Mouse (Mus musculus): ENCODE measurements around the gene Fbxo31. TPM values are rescaled to one million over a fixed set of nuclear protein-coding genes. Genes with fewer than 3 reads are reported as not detected.
A peak's percentile ranks its signal among the peaks of the same experiment; 100 is the strongest.
"Not testable (repeated sequence)": the region's sequence is repeated elsewhere in the genome, so short reads cannot be mapped to it uniquely, and the experiment has no call there.

Gene Fbxo31
- polyA plus RNA-seq, 1 experiment from 2014 or later, result 17.6 TPM

DNA sequence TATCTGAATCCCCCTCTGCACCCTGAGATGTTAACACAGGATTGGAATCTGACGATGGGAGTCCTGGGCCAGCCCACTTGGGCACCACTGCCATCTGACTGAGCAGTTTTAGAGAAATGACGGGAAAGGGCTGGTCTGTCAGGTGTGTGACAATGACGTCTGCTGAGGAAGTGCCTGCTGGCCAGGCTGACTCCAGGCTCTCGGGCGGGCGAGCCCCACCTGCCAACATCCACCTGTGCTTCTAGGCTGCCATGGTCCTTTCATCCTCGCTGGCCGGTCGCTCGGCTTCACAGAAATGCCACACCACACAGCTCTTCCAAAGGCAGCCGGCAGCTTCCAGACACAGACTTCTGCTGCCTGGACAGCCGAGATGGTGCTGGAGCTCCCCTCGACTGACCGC lies 21.2 kb upstream of the Fbxo31 start:
- ATAC-seq (ENCODE audit: low FRiP score, low read depth), result no peak
- H3K27ac ChIP-seq, result no peak overlapping the region
- H3K9me3 ChIP-seq, result peaks cover 4% of the 10 kb centered on the region; the same call in 1 of the 2 replicates
- WGBS, result 87% methylated on average over 14 of the region's 14 CpGs
- H3K4me3 ChIP-seq, result no peak overlapping the region
- no peak overlapping the region for H3K4me2 ChIP-seq (replicated peaks)
- H3K9ac ChIP-seq, result no peak overlapping the region
- no peaks in the 10 kb centered on the region for H3K4me1 ChIP-seq
- H3K36me3 ChIP-seq, result peaks cover 85% of the 10 kb centered on the region
- H3K27me3 ChIP-seq, result no peaks in the 10 kb centered on the region

DNA sequence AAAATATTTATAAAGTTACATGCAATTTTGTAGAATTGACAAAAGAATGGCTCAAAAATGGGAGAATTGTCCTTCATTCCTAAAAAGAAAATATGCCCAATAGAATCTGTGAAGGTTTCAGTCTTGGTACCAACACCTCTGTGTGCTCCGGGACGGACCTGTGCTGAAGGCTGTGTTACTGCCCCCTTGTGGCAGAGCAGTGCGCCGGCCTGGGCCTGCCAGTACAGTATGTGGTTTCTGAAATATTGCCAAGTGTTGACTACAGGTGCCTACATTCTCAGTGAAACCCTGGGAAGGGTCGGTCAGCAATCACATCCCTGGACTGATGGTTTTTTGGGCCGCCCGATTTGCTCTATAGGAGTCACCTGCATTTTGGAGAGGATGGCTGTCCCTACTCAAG lies 20.3 kb upstream of the Fbxo31 start:
- H3K36me3 ChIP-seq, result peaks cover 85% of the 10 kb centered on the region
- H3K4me2 ChIP-seq (replicated peaks), result no peak overlapping the region
- no peaks in the 10 kb centered on the region for H3K4me1 ChIP-seq
- no peak overlapping the region for H3K27ac ChIP-seq
- H3K9me3 ChIP-seq, result peaks cover 5% of the 10 kb centered on the region; the same call in 1 of the 2 replicates
- H3K4me3 ChIP-seq, result no peak overlapping the region
- H3K27me3 ChIP-seq, result no peaks in the 10 kb centered on the region
- 30% methylated on average over 7 of the region's 7 CpGs for WGBS
- H3K9ac ChIP-seq, result no peak overlapping the region
- ATAC-seq (ENCODE audit: low FRiP score, low read depth), result no peak

DNA sequence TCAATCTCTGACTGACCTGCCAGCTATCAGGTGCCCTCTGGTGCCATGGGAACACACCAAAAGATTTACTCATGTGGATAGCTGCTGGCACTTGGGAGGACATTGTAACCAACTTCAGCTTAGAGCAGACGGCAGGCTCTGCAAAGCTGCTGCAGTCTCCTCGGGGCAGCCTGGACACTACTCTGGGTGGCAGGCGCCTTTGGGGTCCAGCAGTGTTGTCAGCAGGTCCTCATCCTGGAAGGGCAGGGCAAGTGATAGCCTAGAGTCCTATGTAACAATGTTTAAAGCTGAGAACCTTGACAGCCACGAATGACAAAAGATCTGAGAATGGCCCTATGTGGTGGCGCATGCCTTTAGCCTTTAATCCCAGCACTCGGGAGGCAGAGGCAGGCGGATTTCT lies 19.6 kb upstream of the Fbxo31 start:
- Histone ChIP-seq H3K9me3 (peaks cover 5% of the 10 kb centered on the region; the same call in 1 of the 2 replicates), H3K4me2 (replicated peaks) (no peak overlapping the region), H3K27ac (no peak overlapping the region), H3K36me3 (peaks cover 87% of the 10 kb centered on the region), H3K27me3 (no peaks in the 10 kb centered on the region), H3K4me1 (no peaks in the 10 kb centered on the region), H3K4me3 (no peak overlapping the region), H3K9ac (no peak overlapping the region)
- no peak for ATAC-seq (ENCODE audit: low FRiP score, low read depth)
- WGBS, result 90% methylated on average over 7 of the region's 7 CpGs

DNA sequence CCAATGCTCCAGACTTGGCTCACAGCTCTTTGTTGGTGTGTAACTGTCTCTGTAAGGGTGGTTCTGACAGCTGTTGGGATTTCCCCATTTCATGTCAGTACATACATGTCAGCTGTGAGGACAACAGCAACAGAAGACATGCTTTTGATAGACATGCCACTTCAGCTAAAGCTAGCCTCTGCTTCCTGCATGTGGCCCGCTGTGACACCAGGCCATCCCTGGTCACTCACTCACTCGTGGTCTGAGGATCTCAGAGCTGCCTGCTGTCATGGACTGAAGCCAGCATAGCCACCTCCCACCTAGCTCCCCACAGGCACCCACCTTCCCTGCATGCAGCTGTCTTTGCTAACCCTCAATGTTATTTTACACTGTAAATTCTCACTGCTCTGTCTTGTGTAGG lies 18.9 kb upstream of the Fbxo31 start:
- not testable (repeated sequence) for H3K4me2 ChIP-seq (replicated peaks); H3K9me3 ChIP-seq; H3K9ac ChIP-seq; H3K4me3 ChIP-seq; ATAC-seq (ENCODE audit: low FRiP score, low read depth); H3K27me3 ChIP-seq; H3K27ac ChIP-seq; H3K4me1 ChIP-seq
- WGBS, result 74% methylated on average over 2 of the region's 2 CpGs
- H3K36me3 ChIP-seq, result peaks cover 81% of the 10 kb centered on the region

DNA sequence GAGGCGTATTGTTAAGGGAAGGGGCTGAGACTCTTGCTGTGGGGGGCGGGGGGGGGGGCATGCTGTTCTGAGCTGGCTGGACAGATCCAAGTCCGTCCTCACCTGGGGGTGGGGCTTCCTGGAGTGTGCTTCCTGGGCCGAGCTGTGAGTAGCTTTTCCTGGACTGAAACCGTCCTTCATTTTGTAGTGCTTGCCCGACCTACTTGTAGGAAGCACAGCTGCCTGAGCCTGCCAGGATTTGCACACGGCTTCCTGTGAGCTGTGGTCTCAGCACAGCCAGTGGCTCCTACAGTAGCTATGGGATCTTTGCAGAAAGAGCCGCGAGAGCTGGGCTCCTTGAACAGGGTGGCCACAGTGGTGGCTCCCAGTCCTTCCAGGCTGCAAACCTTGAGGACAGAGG lies 15.4 kb upstream of the Fbxo31 start:
- H3K36me3 ChIP-seq, result peaks cover 46% of the 10 kb centered on the region
- H3K9ac ChIP-seq, result no peak overlapping the region
- H3K4me3 ChIP-seq, result no peak overlapping the region
- 83% methylated on average over 9 of the region's 9 CpGs for WGBS
- H3K4me1 ChIP-seq, result peaks cover 23% of the 10 kb centered on the region
- no peak for ATAC-seq (ENCODE audit: low FRiP score, low read depth)
- peaks cover 5% of the 10 kb centered on the region; the same call in 1 of the 2 replicates for H3K9me3 ChIP-seq
- H3K27ac ChIP-seq, result no peak overlapping the region
- no peak overlapping the region for H3K4me2 ChIP-seq (replicated peaks)
- no peaks in the 10 kb centered on the region for H3K27me3 ChIP-seq

DNA sequence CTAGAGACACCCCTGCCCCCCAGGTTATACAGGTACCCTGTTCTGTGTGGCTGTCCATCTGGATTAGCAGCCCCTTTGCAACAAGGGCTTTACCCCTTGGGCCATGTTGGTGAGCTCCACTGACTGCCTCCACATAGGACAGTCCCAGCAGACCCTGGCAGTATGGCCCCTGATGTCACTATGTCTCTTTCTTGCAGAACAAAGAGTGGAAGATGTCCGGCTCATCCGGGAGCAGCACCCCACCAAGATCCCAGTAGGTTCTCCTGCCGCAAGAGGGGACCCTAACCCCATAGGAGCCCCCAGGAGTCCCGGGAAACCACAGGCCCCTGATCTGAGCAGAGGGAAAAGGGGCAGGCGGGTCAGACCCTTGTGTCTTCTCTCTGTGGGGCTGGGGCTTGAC lies 14.7 kb upstream of the Fbxo31 start:
- ATAC-seq (ENCODE audit: low FRiP score, low read depth), result no peak
- Histone ChIP-seq H3K9ac (no peak overlapping the region), H3K9me3 (peaks cover 5% of the 10 kb centered on the region; the same call in 1 of the 2 replicates), H3K36me3 (peaks cover 45% of the 10 kb centered on the region), H3K4me1 (peaks cover 23% of the 10 kb centered on the region), H3K4me3 (no peak overlapping the region), H3K27me3 (no peaks in the 10 kb centered on the region), H3K27ac (no peak overlapping the region), H3K4me2 (replicated peaks) (no peak overlapping the region)
- 87% methylated on average over 5 of the region's 5 CpGs for WGBS

DNA sequence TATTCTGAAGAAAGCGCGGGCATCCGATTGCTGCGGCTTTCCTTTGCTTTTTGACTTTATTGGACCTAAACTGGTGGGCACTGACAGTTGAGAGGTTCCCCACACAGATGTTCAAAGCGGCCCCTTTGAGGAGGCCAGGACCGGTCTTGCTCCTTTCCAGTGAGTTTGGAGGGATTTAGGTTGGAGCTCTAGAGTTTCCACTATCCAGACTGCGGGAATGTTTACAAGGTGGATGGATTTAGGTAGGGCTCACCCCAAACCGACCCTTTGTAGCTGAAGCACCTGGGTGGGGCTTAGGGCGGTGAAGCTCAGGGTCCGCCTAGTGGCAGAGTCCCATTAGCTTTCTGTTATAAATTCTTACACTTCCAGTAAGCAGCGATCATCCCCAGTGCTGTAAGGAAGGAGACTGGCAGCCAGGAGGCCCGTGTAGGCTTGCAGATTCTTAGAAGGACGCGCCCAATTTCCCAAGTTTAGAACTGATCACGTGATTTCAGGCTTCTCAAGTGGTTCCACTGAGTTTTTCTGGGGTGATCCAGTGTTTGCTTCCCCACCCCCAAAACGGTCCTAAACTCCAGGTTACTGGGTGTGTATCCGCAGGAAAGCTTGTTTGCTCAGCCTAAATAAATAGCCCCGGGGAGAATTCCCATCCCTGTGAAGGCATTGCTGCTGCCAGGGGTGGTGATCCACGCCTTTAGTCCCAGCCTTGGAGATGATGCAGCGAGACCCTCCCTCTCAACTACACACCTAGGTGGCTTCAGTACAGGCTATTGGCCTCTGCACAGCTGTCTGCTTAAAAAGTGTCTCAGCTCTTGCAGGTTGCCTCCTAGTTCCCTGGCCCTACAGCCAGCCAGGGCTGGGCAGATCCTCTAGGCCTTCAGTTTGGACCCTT lies 12.8 kb upstream of the Fbxo31 start:
- Histone ChIP-seq H3K27ac (peak overlapping the region; percentile 39; the same call in 1 of the 2 replicates), H3K4me3 (peak overlapping the region; percentile 94), H3K4me2 (replicated peaks) (peak overlapping the region; percentile 93), H3K27me3 (no peaks in the 10 kb centered on the region), H3K36me3 (peaks cover 31% of the 10 kb centered on the region), H3K9me3 (peaks cover 5% of the 10 kb centered on the region; the same call in 1 of the 2 replicates), H3K9ac (peak overlapping the region; percentile 93), H3K4me1 (peaks cover 23% of the 10 kb centered on the region)
- no peak for ATAC-seq (ENCODE audit: low FRiP score, low read depth)
- WGBS, result 15% methylated on average over 20 of the region's 20 CpGs

DNA sequence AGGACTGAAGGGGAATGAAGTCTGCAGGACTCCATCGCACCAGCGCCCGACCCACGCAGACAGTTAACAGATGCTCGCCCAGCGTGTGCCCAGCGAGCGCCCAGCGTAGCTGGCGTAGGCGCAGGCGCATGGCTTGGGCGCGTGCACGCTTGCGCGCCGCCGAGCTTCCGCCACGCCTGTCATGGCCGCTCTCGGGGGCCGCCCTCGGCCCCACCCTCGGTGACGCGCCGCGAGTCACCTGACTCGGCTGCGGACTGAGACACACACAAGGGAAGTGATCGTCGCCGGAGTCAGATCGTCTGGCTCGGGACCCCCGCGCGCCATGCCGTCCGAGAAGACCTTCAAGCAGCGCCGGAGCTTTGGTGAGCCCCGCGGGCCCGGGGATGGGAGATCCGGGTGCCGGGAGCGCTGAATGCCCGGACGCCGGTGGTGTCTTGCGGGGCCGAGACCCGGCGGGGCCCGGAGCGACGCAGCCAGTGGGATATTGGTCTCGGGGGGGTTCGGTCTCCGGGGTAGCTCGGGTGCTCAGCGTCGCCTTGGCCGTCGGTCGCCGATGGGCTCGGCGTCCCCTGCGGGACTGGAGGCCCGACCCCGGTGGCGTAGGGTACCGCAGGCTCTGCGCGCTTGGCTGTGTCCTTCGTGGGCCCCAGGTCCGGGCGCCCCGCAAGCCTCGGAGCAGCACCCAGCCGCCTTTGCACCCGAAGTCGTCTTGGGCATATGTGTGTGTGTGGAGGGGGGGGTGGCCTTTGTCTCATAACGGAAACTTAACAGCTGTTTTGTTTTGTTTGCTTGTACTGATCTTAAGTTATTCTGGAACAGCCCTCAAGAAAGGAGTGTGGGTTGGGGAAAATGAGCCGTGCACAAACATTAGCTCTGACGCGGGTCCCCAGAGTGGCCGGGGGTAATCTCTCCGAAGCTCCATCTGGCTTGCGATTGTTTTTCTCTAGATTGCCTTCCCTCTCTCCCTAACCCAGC lies 11.9 kb upstream of the Fbxo31 start, which contains the start of gene Map1lc3b:
Gene Map1lc3b (plus strand): TSS at position 159 of the 975 bp plus-strand sequence.
- H3K4me1 ChIP-seq, result peaks cover 23% of the 10 kb centered on the region
- H3K9ac ChIP-seq, result peak within 1 kb of the TSS; percentile 93
- ATAC-seq (ENCODE audit: low FRiP score, low read depth), result peak; percentile 88
- peak within 1 kb of the TSS; percentile 93 for H3K4me2 ChIP-seq (replicated peaks)
- H3K27me3 ChIP-seq, result no peaks in the 10 kb centered on the region
- WGBS, result under 1% methylated on average over 93 of the region's 94 CpGs
- H3K4me3 ChIP-seq, result peak within 1 kb of the TSS; percentile 94
- peaks cover 5% of the 10 kb centered on the region; the same call in 1 of the 2 replicates for H3K9me3 ChIP-seq
- H3K27ac ChIP-seq, result peak within 1 kb of the TSS; percentile 39; the same call in 1 of the 2 replicates
- H3K36me3 ChIP-seq, result peaks cover 22% of the 10 kb centered on the region

DNA sequence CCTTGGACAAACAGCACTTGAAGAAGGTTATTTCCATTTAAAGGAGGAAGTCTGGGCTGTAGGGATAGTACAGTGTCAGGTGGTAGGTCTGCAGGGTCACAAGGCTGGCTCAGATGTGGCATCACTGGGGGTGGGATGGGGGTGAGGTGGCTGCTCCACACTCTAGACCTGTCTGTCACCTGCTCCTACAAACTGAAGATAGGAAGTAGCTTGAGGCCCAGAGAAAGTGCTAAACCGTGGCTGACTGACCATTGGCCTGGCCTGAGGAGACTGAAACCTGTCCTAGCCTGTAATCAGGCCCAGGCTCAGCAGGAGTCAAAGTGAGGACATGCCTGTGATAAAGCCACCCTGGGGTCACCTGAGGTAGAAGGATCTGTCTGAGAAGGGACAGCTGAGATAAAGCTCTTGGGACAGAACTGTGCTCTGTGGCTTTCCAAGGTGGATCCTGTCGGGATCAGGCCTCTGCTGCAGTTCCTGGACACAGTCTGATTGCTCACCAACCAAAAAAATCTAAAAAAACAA lies 10.7 kb upstream of the Fbxo31 start:
- Histone ChIP-seq H3K4me1 (peaks cover 27% of the 10 kb centered on the region), H3K36me3 (peaks cover 11% of the 10 kb centered on the region), H3K4me3 (0 out of 2 replicates have a peak overlapping the region, but pooled peaks have one; percentile 94), H3K27ac (no peak overlapping the region), H3K9ac (no peak overlapping the region), H3K4me2 (replicated peaks) (no peak overlapping the region), H3K27me3 (no peaks in the 10 kb centered on the region), H3K9me3 (no peaks in the 10 kb centered on the region)
- ATAC-seq (ENCODE audit: low FRiP score, low read depth), result no peak
- 45% methylated on average over 2 of the region's 2 CpGs for WGBS

DNA sequence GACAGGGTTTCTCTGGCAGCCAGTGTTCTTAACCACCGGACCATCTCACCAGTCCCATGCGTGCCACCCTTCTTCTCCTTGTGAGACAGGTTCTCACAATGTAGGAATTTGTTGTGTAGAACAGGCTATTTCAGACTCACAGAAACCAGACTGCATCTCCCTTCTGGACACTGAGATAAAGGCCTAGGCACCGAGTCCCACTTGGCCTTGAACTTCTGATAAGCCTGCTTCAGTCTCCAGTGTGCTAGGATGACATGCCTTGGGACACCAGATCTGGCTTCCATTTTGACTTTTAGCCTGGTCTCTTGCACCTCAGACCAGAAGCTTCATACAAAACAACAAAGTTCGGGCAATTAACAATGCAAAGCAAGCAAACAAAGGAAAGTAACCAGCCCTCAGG lies 10.1 kb upstream of the Fbxo31 start:
- WGBS, result 86% methylated on average over 4 of the region's 4 CpGs
- Histone ChIP-seq H3K9ac (no peak overlapping the region), H3K4me1 (peaks cover 27% of the 10 kb centered on the region), H3K27ac (no peak overlapping the region), H3K4me3 (no peak overlapping the region), H3K36me3 (peaks cover 6% of the 10 kb centered on the region), H3K4me2 (replicated peaks) (no peak overlapping the region), H3K27me3 (no peaks in the 10 kb centered on the region), H3K9me3 (no peaks in the 10 kb centered on the region)
- no peak for ATAC-seq (ENCODE audit: low FRiP score, low read depth)

DNA sequence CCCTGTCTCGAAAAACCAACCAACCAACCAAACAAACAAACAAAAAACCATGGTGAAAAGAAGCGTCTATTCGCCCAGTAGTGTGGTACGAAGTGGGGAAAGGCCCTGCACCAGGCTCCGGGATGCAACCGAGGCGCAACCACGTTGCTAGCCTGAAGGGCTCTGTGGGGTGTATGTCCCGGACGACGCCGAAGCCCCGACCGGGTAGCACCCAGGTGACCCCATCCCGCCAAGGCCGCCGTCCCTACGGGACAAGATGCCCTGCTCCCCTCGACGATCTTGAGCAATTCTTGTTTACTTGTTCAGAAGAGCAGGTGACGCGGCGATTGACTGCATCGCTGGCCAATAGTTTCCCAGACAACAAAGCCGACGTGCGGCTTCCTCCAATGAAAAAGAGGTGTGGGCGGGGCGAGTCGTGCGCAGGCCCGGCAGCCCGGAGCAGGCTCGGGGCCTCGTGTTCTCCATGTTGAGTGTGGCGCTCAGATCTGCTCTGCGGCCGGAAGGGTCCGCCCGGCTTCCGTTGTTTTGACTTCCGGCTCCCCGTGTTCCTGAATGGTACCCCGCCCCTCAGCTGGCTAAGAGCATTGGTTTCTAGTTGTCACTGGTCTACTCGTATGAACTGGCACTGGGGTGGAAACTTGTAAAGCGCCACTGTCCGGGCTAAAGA lies 6.7 kb upstream of the Fbxo31 start:
- WGBS, result 2% methylated on average over 47 of the region's 47 CpGs
- Histone ChIP-seq H3K9me3 (no peaks in the 10 kb centered on the region), H3K27ac (no peak overlapping the region), H3K36me3 (no peaks in the 10 kb centered on the region), H3K4me1 (peaks cover 9% of the 10 kb centered on the region), H3K27me3 (0 out of 2 replicates have a peak, but pooled peaks cover under 1% of the 10 kb centered on the region), H3K4me3 (peak overlapping the region; percentile 68), H3K9ac (peak overlapping the region; percentile 67), H3K4me2 (replicated peaks) (peak overlapping the region; percentile 72)
- ATAC-seq (ENCODE audit: low FRiP score, low read depth), result peak; percentile 96

Measured in limb, embryonic 13.5 days (tissue).